Mouse (Mus musculus) forebrain, embryonic 14.5 days (tissue): Measurements from ENCODE around the gene Mcoln2. TPM values are rescaled to one million over a fixed set of nuclear protein-coding genes. Genes with fewer than 3 reads are reported as not detected.

ENCODE experiments used
- ATAC-seq: fragments of 200-750 bp; cut with Nextera tagmentation; 2 replicates; pipeline ENCODE4 v1.8.0; 2017; ENCODE audit warnings: mild to moderate bottlenecking, moderate library complexity
- DNase-seq: peaks from one replicate; pipeline ENCODE4 v3.0.0-alpha.2; 2015; ENCODE audit warnings: low spot score
- H3K27ac ChIP-seq: fragments of 300-500 bp; sonication (generic); 2 replicates; pipeline ENCODE4 v1.5.1; 2014; ENCODE audit warnings: low read depth, mild to moderate bottlenecking, control low read depth, low read length, moderate library complexity
- H3K27me3 ChIP-seq: fragments of 300-500 bp; sonication (generic); replicated peaks from 2 replicates; pipeline ENCODE4 v1.6.1; 2014; ENCODE audit warnings: low read length, control low read depth, mixed read lengths; ENCODE audit not compliant: control insufficient read depth, insufficient read depth
- H3K36me3 ChIP-seq: fragments of 300-500 bp; sonication (generic); 2 replicates; pipeline ENCODE4 v1.6.1; 2014; ENCODE audit warnings: low read length, control low read depth; ENCODE audit not compliant: control insufficient read depth, insufficient read depth
- H3K4me1 ChIP-seq: fragments of 300-500 bp; sonication (generic); 2 replicates; pipeline ENCODE4 v1.6.1; 2014; ENCODE audit warnings: antibody characterized with exemption, low read length, control low read depth; ENCODE audit not compliant: control insufficient read depth, insufficient read depth
- H3K4me2 ChIP-seq: fragments of 300-500 bp; sonication (generic); 2 replicates; pipeline ENCODE4 v1.6.1; 2014; ENCODE audit warnings: mild to moderate bottlenecking, control low read depth, low read length
- H3K4me3 ChIP-seq: fragments of 300-500 bp; sonication (generic); 2 replicates; pipeline ENCODE4 v1.5.1; 2014; ENCODE audit warnings: low read depth, low read length, control low read depth
- H3K9ac ChIP-seq: fragments of 300-500 bp; sonication (generic); 2 replicates; pipeline ENCODE4 v1.6.1; 2014; ENCODE audit warnings: mild to moderate bottlenecking, low read length, control low read depth, moderate library complexity
- H3K9me3 ChIP-seq: fragments of 300-500 bp; sonication (generic); replicated peaks from 2 replicates; pipeline ENCODE4 v1.6.1; 2016; ENCODE audit warnings: low read length, control low read depth, mixed read lengths; ENCODE audit not compliant: control insufficient read depth
- WGBS: fragments of 180-500 bp; shearing (Covaris S2); extraction: QIAGEN DNeasy Blood & Tissue Kit; methylation state at CpG from one replicate; pipeline ENCODE4 v1.1.7; 2014; 5-methylcytosine and 5-hydroxymethylcytosine counted together
- polyA plus RNA-seq: library from polyadenylated mRNA; unstranded; fragments of >200 nt; fragmentation: Nextera tagmentation; extraction: Ambion mirVana; gene quantifications from 2 replicates; pipeline ENCODE4 v1.2.1, GENCODE M21; 2014

Gene Mcoln2
- polyA plus RNA-seq, 1 experiment from 2014 or later: 0.56 TPM

- ATAC-seq: no peak
- no peak for DNase-seq
- Histone ChIP-seq H3K36me3 (no peaks in the 10 kb centered on the region), H3K9ac (no peak overlapping the region), H3K4me1 (no peaks in the 10 kb centered on the region), H3K9me3 (no peaks in the 10 kb centered on the region), H3K27me3 (no peaks in the 10 kb centered on the region), H3K4me2 (no peak overlapping the region), H3K4me3 (no peak overlapping the region), H3K27ac (no peak overlapping the region)
- 78% methylated on average over 4 of the region's 4 CpGs for WGBS
Measured at GRCm38 (mm10) chr3:146162197-146162596, 12.6 kb downstream of the Mcoln2 start.

GRCm38 (mm10) chr3:146169356-146169755 lies 19.7 kb downstream of the Mcoln2 start:
- Histone ChIP-seq H3K4me3 (no peak overlapping the region), H3K4me2 (no peak overlapping the region), H3K9ac (no peak overlapping the region), H3K36me3 (no peaks in the 10 kb centered on the region), H3K4me1 (no peaks in the 10 kb centered on the region), H3K9me3 (no peaks in the 10 kb centered on the region), H3K27ac (no peak overlapping the region), H3K27me3 (no peaks in the 10 kb centered on the region)
- no peak for ATAC-seq
- DNase-seq: no peak
- WGBS: 88% methylated on average over 4 of the region's 4 CpGs

GRCm38 (mm10) chr3:146173030-146173429 lies 23.4 kb downstream of the Mcoln2 start:
- Histone ChIP-seq H3K4me1 (no peaks in the 10 kb centered on the region), H3K9ac (no peak overlapping the region), H3K4me3 (no peak overlapping the region), H3K4me2 (no peak overlapping the region), H3K9me3 (no peaks in the 10 kb centered on the region), H3K36me3 (no peaks in the 10 kb centered on the region), H3K27me3 (no peaks in the 10 kb centered on the region), H3K27ac (no peak overlapping the region)
- DNase-seq (no peak), ATAC-seq (no peak)
- WGBS: 73% methylated on average over 5 of the region's 5 CpGs

- ATAC-seq (no peak), DNase-seq (no peak)
- no peaks in the 10 kb centered on the region for H3K27me3 ChIP-seq
- H3K9ac ChIP-seq: no peak overlapping the region
- H3K4me3 ChIP-seq: no peak overlapping the region
- no peaks in the 10 kb centered on the region for H3K4me1 ChIP-seq
- no peaks in the 10 kb centered on the region for H3K36me3 ChIP-seq
- 88% methylated on average over 9 of the region's 9 CpGs for WGBS
- no peak overlapping the region for H3K4me2 ChIP-seq
- no peak overlapping the region for H3K27ac ChIP-seq
- H3K9me3 ChIP-seq: no peaks in the 10 kb centered on the region
Measured at GRCm38 (mm10) chr3:146174215-146174614, 24.6 kb downstream of the Mcoln2 start.

GRCm38 (mm10) chr3:146177295-146177694 lies 27.7 kb downstream of the Mcoln2 start:
- Histone ChIP-seq H3K27me3 (no peaks in the 10 kb centered on the region), H3K27ac (no peak overlapping the region), H3K36me3 (no peaks in the 10 kb centered on the region), H3K4me1 (no peaks in the 10 kb centered on the region), H3K4me3 (no peak overlapping the region), H3K9ac (no peak overlapping the region), H3K4me2 (no peak overlapping the region; the same call in 1 of the 2 replicates), H3K9me3 (no peaks in the 10 kb centered on the region)
- DNase-seq (no peak), ATAC-seq (no peak)
- WGBS: 84% methylated on average over 7 of the region's 7 CpGs

- H3K27me3 ChIP-seq: no peaks in the 10 kb centered on the region
- WGBS: 5% methylated on average over 16 of the region's 16 CpGs
- DNase-seq (peak; percentile 91), ATAC-seq (peak; percentile 93)
- H3K9ac ChIP-seq: peak overlapping the region; percentile 43; the same call in 1 of the 2 replicates
- no peak overlapping the region for H3K27ac ChIP-seq
- H3K4me1 ChIP-seq: no peaks in the 10 kb centered on the region
- H3K9me3 ChIP-seq: no peaks in the 10 kb centered on the region
- H3K36me3 ChIP-seq: no peaks in the 10 kb centered on the region
- peak overlapping the region; percentile 18 for H3K4me3 ChIP-seq
- peak overlapping the region; percentile 46 for H3K4me2 ChIP-seq
Measured at GRCm38 (mm10) chr3:146177748-146178582, 28.3 kb downstream of the Mcoln2 start.

GRCm38 (mm10) chr3:146180341-146180740 lies 30.7 kb downstream of the Mcoln2 start:
- Histone ChIP-seq H3K27ac (no peak overlapping the region), H3K9ac (no peak overlapping the region), H3K27me3 (no peaks in the 10 kb centered on the region), H3K4me3 (no peak overlapping the region), H3K36me3 (no peaks in the 10 kb centered on the region), H3K4me2 (no peak overlapping the region), H3K4me1 (no peaks in the 10 kb centered on the region), H3K9me3 (no peaks in the 10 kb centered on the region)
- WGBS: 35% methylated on average over 2 of the region's 2 CpGs
- no peak for ATAC-seq
- DNase-seq: no peak

- Histone ChIP-seq H3K4me1 (no peaks in the 10 kb centered on the region), H3K9me3 (no peaks in the 10 kb centered on the region), H3K4me3 (no peak overlapping the region), H3K36me3 (no peaks in the 10 kb centered on the region), H3K4me2 (no peak overlapping the region), H3K9ac (no peak overlapping the region), H3K27me3 (no peaks in the 10 kb centered on the region), H3K27ac (no peak overlapping the region)
- WGBS: 42% methylated on average over 3 of the region's 3 CpGs
- no peak for ATAC-seq
- peak; percentile 62 for DNase-seq
Measured at GRCm38 (mm10) chr3:146180986-146181385, 31.4 kb downstream of the Mcoln2 start.

GRCm38 (mm10) chr3:146184992-146185657 lies 35.5 kb downstream of the Mcoln2 start:
- WGBS: 17% methylated on average over 13 of the region's 13 CpGs
- H3K27ac ChIP-seq: no peak overlapping the region
- no peaks in the 10 kb centered on the region for H3K4me1 ChIP-seq
- DNase-seq (peak; percentile 92), ATAC-seq (peak; percentile 79)
- H3K36me3 ChIP-seq: no peaks in the 10 kb centered on the region
- no peaks in the 10 kb centered on the region for H3K27me3 ChIP-seq
- H3K9ac ChIP-seq: no peak overlapping the region
- no peak overlapping the region for H3K4me2 ChIP-seq
- H3K9me3 ChIP-seq: no peaks in the 10 kb centered on the region
- no peak overlapping the region for H3K4me3 ChIP-seq
